Mouse (Mus musculus): ENCODE results near the gene Gm37240.

The Gm37240 gene

GRCm38 (mm10) chr3:84955857-84956256, 931.5 kb downstream of the Gm37240 start:
- in situ Hi-C loops (cut with MboI, MseI) = no loop called here

- in situ Hi-C loops (cut with MboI, MseI) = no loop called here
Measured at GRCm38 (mm10) chr3:84955011-84955775, 932.1 kb downstream of the Gm37240 start.

DNA sequence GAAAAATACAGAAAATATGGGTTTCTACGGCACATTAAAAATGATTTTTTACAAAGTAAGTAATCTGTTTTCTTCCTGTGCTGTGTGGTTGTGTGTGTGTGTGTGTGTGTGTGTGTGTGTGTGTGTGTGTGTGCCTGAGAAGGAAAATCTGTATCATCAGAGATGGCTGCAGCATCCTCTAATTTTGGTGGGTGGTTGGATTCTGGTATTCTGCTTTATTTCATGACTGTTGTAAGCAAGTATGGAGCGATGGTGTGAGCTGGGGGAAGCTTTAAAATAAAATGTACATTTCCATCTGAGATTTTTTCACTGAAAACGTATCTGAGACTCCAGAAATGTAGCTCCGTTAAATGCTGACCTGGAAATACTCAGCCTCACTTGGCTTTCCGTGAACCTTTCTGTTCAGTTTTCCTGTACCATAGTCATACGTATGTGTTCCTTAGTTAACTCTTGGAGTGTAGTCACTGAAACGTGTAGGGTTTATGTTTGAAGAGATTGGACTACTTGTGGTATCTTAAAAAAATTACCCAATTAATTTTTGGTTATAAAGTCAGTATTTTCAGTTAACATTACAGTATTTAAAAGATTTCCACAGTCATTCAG, 934.6 kb downstream of the Gm37240 start:
- in situ Hi-C loops (cut with MboI, MseI) = no loop called here

GRCm38 (mm10) chr3:84952135-84952534, 935.2 kb downstream of the Gm37240 start:
- in situ Hi-C loops (cut with MboI, MseI) = no loop called here

DNA sequence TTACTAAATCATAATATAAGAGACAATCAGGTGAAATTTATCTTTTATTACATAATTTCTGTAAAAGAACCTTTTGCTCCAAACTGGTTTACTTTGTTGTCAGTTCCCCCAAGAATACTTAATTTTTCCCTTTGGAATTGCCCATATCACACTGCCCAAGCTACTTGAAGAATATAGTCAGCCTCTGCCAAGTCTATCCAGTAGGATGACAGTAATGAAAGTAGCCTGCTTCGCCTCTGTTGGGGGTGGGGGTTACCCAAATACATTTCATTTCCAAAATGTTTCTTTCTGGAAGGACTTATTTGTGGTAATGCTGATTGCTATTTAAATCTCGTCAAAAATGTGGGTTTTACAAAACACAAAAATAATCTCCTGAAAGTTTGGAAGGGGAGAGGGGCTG, 935.6 kb downstream of the Gm37240 start:
- in situ Hi-C loops (cut with MboI, MseI) = no loop called here

- in situ Hi-C loops (cut with MboI, MseI) = no loop called here
Measured at GRCm38 (mm10) chr3:84949387-84949786, 937.9 kb downstream of the Gm37240 start.

DNA sequence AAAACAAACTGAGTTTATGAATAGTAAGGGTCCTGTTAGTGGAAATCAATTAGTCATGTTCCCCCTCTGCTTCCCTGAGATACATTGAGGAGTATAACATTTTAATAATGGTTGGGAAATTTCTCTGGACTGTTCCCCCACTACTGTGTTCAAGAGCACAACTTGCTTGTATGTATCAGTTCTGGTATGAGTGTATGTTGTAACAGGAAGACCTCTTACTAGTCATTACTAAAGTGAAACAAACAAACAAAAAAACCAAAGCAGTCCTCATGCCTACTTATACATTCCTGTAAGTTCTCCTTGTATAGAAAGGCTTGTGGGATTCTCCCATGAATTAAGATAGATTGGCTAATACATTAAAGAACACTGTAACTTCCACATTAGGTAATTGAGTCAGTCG, 940.9 kb downstream of the Gm37240 start:
- in situ Hi-C loops (cut with MboI, MseI) = no loop called here

DNA sequence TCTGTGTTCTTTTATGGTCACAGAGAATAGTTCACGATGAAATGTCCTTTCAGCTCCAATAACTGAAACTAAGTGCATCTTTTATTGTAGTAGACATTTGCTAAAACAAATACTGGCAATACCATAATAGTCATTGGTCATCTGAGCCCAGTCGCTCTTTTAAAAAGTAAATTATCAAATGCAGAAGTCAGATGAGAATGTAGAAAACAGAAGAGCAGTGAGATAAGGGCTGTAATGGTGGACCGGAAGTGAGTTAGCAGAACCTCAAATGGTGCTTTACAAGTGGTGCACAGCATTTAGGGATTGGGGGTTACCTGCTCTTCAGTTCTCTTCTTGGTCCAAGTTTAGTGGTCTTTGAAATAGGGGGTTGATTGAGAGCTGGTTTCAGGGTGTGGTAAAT, 942.4 kb downstream of the Gm37240 start:
- in situ Hi-C loops (cut with MboI, MseI) = no loop called here

DNA sequence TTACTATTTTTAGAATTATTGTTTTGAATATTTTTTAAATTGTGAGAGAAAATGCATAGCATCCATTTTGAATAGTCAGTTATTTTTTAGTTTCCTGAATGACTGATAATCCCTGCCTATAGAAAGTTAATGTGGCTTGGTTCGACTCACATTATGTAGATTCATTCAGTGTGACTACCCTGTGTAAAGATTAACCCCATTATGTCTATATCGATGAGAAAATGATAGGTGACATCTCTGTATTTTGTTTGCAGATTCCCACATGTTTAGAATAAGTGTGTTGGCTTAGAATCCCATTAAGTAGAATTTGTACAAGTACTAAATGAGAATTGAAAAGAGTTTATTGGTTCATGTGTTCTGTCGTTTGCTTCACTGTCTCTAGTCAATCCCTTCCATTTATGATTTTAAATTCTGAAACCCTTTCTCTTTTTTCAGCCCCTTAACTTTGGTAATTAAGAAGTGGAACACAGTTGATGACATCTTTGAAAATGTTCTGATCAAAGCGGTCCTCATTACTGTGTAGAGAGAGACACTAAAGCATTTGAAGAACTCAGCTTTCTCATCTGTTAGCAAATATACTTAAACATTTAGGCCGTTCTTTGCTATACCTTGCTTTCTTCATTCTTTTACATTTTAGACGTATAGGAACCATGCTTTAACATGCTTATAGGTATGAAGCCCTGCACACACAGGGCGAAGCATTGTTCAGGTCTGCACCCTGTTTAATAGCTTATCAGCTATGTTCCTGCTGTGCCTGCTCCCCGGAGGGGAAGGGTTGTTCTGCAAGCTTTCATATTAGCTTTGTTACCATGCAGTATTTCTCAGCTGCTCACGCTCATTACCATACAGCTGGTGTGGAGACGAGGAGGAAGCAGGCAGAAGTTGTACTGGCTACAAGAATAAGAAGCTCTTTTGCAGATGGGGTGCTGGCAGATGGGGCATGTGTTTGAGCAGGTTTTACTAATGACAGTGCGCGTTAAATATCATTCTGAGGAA, 949.7 kb downstream of the Gm37240 start:
- in situ Hi-C loops (cut with MboI, MseI) = no loop called here

DNA sequence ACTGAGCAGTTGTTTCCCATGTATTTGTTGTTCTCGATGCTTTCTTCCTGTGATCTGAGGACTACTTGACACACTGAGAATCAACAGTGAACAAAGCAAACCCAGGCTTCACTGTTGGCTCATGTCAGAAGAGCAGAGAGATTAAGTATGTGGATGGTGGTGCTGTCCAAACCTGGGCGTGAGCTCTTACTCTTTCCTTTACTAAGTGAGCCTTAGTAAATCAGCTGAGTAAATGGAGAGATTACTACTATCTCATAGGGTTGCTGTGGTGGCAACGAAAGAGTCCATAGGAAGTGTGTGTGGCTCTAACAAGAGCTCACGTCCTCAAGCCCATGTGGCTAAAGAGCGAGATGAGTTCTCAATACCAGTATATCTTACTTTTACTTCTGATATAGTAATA, 950.4 kb downstream of the Gm37240 start:
- in situ Hi-C loops (cut with MboI, MseI) = no loop called here

GRCm38 (mm10) chr3:84936252-84936651, 951.1 kb downstream of the Gm37240 start:
- in situ Hi-C loops (cut with MboI, MseI) = no loop called here

DNA sequence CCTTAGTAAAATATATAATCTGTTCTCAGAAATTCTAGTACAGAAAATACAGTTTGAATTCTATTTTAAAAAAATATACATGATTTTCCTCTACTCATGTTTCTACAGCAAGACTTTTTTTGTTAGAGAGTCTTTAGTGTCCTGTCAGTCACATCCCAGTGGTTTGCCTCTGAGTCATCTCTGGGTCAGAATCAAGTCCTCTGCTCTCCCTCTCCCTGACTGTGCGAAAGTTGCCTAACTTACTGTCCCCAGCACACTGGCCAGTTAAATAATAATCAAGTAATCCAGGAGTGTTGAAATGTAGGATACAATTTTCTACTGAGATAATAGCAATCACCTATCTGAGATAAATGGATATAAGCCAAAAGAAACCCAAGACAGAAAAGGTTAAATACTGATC, 951.6 kb downstream of the Gm37240 start:
- in situ Hi-C loops (cut with MboI, MseI) = no loop called here

DNA sequence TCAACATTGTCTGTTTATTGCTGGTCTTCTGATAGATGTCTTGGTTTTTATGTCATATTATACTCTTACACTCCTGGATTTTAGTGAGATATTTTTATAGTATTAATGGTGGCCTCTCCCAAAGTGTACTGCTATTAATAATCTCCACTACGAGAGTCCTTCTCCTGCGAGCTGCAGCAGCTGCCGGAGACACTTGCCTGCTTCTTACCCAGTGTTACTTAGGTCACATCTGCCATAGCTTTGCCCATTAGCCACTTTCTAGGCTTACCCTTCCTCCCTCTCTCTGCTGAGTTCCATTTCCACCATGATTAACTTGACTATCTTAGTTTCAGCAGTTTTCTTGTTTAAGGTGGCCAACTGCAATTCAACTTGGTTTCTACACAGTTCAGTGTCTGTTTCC, 956.6 kb downstream of the Gm37240 start:
- in situ Hi-C loops (cut with MboI, MseI) = no loop called here

DNA sequence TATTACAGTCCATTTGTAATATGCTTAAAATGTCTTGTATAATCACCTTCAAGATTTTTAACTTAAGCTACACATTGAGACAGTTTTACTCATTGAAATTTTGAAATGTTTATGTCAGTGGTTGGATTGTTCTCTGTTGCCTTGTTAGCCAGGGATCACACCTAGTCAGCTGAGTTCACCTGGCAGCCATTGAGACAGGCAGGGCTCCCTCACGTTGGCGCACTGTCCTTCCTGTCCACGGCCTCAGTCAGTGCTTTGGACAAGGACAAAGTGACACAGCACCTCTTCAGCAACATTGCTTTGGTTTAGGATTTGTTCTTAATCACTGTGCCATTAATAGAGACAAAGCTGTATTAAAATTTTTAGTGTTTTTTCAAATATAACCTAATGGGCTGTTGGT, 958.1 kb downstream of the Gm37240 start:
- in situ Hi-C loops (cut with MboI, MseI) = no loop called here

- in situ Hi-C loops (cut with MboI, MseI) = no loop called here
Measured at GRCm38 (mm10) chr3:84927901-84928300, 959.4 kb downstream of the Gm37240 start.

- in situ Hi-C loops (cut with MboI, MseI) = no loop called here
Measured at GRCm38 (mm10) chr3:84927168-84927794, 960.0 kb downstream of the Gm37240 start.

- in situ Hi-C loops (cut with MboI, MseI) = no loop called here
Measured at GRCm38 (mm10) chr3:84926140-84926539, 961.2 kb downstream of the Gm37240 start.

GRCm38 (mm10) chr3:84925229-84925628, 962.1 kb downstream of the Gm37240 start:
- in situ Hi-C loops (cut with MboI, MseI) = no loop called here

DNA sequence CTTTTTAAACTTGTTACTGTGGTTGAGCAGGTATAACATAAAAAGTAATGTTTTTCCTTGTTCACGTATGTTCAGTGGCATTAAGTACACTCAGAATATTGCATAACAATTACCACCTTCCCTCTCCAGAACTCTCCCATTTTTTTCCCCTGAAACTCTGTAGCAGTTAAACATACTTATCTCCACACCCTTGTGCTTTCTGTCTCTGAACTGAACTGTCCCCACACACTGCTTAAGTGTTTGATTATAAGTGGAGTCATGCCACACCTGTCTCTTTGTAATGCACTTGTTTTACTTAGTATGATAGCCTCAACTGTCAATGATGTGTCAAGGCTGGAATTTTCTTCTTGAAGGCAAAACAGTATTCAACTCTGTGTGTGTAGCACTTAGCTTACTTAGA, 963.6 kb downstream of the Gm37240 start:
- in situ Hi-C loops (cut with MboI, MseI) = no loop called here

DNA sequence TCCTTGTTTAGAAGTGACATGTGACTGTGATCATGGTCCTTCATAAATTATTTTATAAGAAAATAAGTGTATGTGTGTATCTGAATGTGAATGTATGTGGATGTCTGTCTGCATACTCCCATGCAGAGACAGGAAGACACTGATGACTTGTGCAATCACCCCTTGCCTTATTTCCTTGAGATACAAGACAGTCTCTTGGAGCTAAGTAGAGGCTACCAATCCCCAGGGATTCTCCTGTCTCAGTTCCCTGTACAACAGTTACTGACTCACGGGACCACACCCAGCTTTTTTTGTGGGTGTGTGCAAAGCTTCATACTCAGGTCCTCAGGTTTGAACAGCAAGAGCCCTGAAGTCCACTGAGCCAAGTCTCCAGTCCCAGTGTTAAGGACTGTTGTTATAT, 964.1 kb downstream of the Gm37240 start:
- in situ Hi-C loops (cut with MboI, MseI) = no loop called here

DNA sequence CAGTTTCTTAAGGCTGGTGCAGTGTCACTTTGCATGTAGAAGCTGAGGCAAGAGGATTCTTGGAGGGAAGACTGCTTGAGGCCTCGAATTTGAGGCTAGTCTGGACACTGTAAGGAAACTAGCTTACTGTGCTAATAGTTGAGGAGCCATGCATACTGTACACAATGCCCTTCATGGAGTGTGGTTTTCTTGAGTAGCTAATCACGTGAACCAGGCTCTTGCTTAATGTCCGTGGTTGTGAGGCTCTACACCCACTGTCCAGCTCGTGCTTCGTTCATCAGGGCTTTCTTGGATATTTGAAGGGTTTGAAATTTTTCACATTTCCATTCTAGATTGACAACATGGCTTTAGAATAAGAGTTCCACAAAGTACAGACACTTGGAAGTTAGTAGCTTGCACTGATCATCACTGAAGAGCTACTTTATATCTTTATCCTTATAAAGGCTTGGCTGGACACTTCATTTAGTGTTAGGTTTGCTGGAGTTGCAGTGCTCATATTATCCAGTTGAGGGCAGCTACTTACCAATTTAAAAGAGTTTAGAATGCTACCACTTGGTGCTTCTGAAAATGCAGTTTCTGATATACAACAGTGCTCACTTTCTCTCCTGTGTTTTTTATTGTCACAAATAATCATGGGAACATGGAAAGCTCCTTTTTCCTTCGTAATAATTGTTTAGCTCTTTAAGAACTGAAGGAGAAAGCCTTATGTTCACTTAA, 965.5 kb downstream of the Gm37240 start:
- in situ Hi-C loops (cut with MboI, MseI) = no loop called here
